Mouse (Mus musculus) layer of hippocampus, adult 8-10 months (tissue): ENCODE data around the gene Rbpj. TPM values are rescaled to one million over a fixed set of nuclear protein-coding genes. Genes with fewer than 3 reads are reported as not detected.

Experiments
- DNase-seq, 2 experiments: peaks; one replicate each; pipeline ENCODE4 v3.0.0; 2022; ENCODE audit warnings: low spot score in 2 of 2
- total RNA-seq, 4 experiments: library from RNA; stranded (reverse); gene quantifications; 2 replicates each; pipeline ENCODE4 v1.2.4; 2022

The Rbpj gene
- total RNA-seq, 4 experiments from 2014 or later = 20.9 to 32.8 (median 26.9) TPM

GRCm38 (mm10) chr5:53469098-53469776 lies 3.3 kb downstream of the Rbpj start:
- no peak for DNase-seq

- no peak for DNase-seq
These were observed 3.8 kb downstream of the Rbpj start for GRCm38 (mm10) chr5:53469777-53470131.

GRCm38 (mm10) chr5:53470141-53471079 lies 4.5 kb downstream of the Rbpj start:
- DNase-seq = no peak

GRCm38 (mm10) chr5:53472485-53472884 lies 6.5 kb downstream of the Rbpj start:
- no peak for DNase-seq

- no peak for DNase-seq
These were observed 13.2 kb downstream of the Rbpj start for GRCm38 (mm10) chr5:53479161-53479560.

- DNase-seq = no peak
These were observed 13.9 kb downstream of the Rbpj start for GRCm38 (mm10) chr5:53479891-53480290.

GRCm38 (mm10) chr5:53481021-53481420 lies 15.1 kb downstream of the Rbpj start:
- no peak for DNase-seq

GRCm38 (mm10) chr5:53485069-53485628 lies 19.2 kb downstream of the Rbpj start:
- DNase-seq = no peak

- DNase-seq = no peak
These were observed 20.1 kb downstream of the Rbpj start for GRCm38 (mm10) chr5:53485934-53486475.

GRCm38 (mm10) chr5:53486966-53487592 lies 21.1 kb downstream of the Rbpj start:
- DNase-seq = no peak

GRCm38 (mm10) chr5:53490697-53491099 lies 24.7 kb downstream of the Rbpj start:
- no peak for DNase-seq

GRCm38 (mm10) chr5:53493756-53494155 lies 27.8 kb downstream of the Rbpj start:
- no peak for DNase-seq

- DNase-seq = no peak
These were observed 28.7 kb downstream of the Rbpj start for GRCm38 (mm10) chr5:53494536-53495159.

GRCm38 (mm10) chr5:53496846-53497549 lies 31.0 kb downstream of the Rbpj start:
- DNase-seq = no peak

GRCm38 (mm10) chr5:53499571-53499970 lies 33.6 kb downstream of the Rbpj start:
- DNase-seq = no peak

- DNase-seq = no peak
These were observed 34.7 kb downstream of the Rbpj start for GRCm38 (mm10) chr5:53500509-53501145.

GRCm38 (mm10) chr5:53503261-53503660 lies 37.3 kb downstream of the Rbpj start:
- no peak for DNase-seq

- no peak for DNase-seq
These were observed 39.8 kb downstream of the Rbpj start for GRCm38 (mm10) chr5:53505751-53506150.

- DNase-seq = no peak
These were observed 41.4 kb downstream of the Rbpj start for GRCm38 (mm10) chr5:53507371-53507770.

- no peak for DNase-seq
These were observed 43.5 kb downstream of the Rbpj start for GRCm38 (mm10) chr5:53509465-53509864.
